Mouse (Mus musculus): ENCODE results near the gene Tor1aip2. TPM values are rescaled to one million over a fixed set of nuclear protein-coding genes. Genes with fewer than 3 reads are reported as not detected.
"Not testable (repeated sequence)": the region's sequence is repeated elsewhere in the genome, so short reads cannot be mapped to it uniquely, and the experiment has no call there.

Tor1aip2 gene
- polyA plus RNA-seq, 1 experiment from 2014 or later = 53.9 TPM

GRCm38 (mm10) chr1:156035930-156036737, 931 bp downstream of the Tor1aip2 start, which contains the start of gene Tor1aip1:
Tor1aip1 (minus strand) TSS chr1:156036480.
- Histone ChIP-seq H3K4me3 (ENCODE audit: low read depth, low read length) (peak within 1 kb of the TSS; percentile 93), H3K4me2 (ENCODE audit: low read depth, low read length) (peak within 1 kb of the TSS; percentile 63), H3K36me3 (ENCODE audit: control insufficient read depth, insufficient read depth) (peaks cover 21% of the 10 kb centered on the region), H3K27ac (ENCODE audit: low read length) (peak within 1 kb of the TSS; percentile 100), H3K27me3 (ENCODE audit: control insufficient read depth, insufficient read depth, low read depth, low read length) (no peaks in the 10 kb centered on the region), H3K4me1 (ENCODE audit: control insufficient read depth, low read depth, low read length) (peaks cover 28% of the 10 kb centered on the region), H3K9me3 (replicated peaks; ENCODE audit: control insufficient read depth, low read length) (no peaks in the 10 kb centered on the region), H3K9ac (ENCODE audit: low read depth, low read length) (peak within 1 kb of the TSS; percentile 99)
- ATAC-seq (ENCODE audit: low read depth) = peak; percentile 83
- WGBS (ENCODE audit: insufficient replicate concordance) = under 1% methylated on average over 59 of the region's 59 CpGs

DNA sequence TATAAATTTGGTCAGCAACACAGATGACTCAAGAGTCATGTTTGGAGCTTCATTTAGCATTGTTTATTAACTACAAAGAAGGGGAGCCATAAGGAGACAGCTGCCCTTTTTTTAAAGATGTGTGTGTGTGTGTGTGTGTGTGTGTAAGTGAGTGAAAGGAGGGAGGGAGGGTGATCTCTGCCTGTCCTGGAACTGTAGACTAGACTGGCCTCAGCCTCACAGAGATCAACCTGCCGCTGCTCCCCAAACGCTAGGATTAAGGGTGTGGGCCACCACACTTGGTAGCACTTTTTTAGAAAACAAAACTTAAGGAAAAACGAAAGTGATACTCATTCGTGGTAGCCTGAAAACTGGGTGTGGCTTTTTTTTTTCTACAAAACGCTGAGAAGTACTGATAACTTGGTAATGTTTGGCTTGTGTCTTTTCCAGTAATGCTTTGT, 2.0 kb downstream of the Tor1aip2 start:
- peak overlapping the region; percentile 99 for H3K27ac ChIP-seq (ENCODE audit: low read length)
- no peaks in the 10 kb centered on the region for H3K27me3 ChIP-seq (ENCODE audit: control insufficient read depth, insufficient read depth, low read depth, low read length)
- peaks cover 36% of the 10 kb centered on the region for H3K4me1 ChIP-seq (ENCODE audit: control insufficient read depth, low read depth, low read length)
- H3K9me3 ChIP-seq (replicated peaks; ENCODE audit: control insufficient read depth, low read length) = no peaks in the 10 kb centered on the region
- H3K36me3 ChIP-seq (ENCODE audit: control insufficient read depth, insufficient read depth) = peaks cover 17% of the 10 kb centered on the region
- WGBS (ENCODE audit: insufficient replicate concordance) = 2% methylated on average over 5 of the region's 5 CpGs
- peak overlapping the region; percentile 67 for H3K4me3 ChIP-seq (ENCODE audit: low read depth, low read length)
- H3K4me2 ChIP-seq (ENCODE audit: low read depth, low read length) = peak overlapping the region; percentile 63
- H3K9ac ChIP-seq (ENCODE audit: low read depth, low read length) = peak overlapping the region; percentile 80
- no peak for ATAC-seq (ENCODE audit: low read depth)

DNA sequence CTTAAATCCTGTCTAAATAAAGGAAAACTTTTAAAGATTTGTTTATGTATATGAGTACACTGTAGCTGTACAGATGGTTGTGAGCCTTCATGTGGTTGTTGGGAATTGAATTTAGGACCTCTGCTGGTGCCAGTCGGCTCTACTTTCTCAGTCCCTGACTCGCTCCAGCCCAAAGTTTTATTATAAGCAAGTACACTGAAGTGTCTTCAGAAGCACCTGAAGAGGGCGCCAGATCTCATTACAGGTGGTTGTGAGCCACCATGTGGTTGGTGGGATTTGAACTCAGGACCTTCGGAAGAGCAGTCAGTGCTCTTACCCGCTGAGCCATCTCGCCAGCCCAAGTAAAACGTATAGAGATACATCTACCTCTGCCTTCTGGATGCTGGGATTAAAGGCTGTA, 4.8 kb downstream of the Tor1aip2 start:
- Histone ChIP-seq H3K4me2 (ENCODE audit: low read depth, low read length) (peak overlapping the region; percentile 55; the same call in 1 of the 2 replicates), H3K27ac (ENCODE audit: low read length) (peak overlapping the region; percentile 53), H3K4me1 (ENCODE audit: control insufficient read depth, low read depth, low read length) (peaks cover 35% of the 10 kb centered on the region)
- not testable (repeated sequence) for H3K27me3 ChIP-seq (ENCODE audit: control insufficient read depth, insufficient read depth, low read depth, low read length); H3K36me3 ChIP-seq (ENCODE audit: control insufficient read depth, insufficient read depth); H3K4me3 ChIP-seq (ENCODE audit: low read depth, low read length); H3K9me3 ChIP-seq (replicated peaks; ENCODE audit: control insufficient read depth, low read length); ATAC-seq (ENCODE audit: low read depth); H3K9ac ChIP-seq (ENCODE audit: low read depth, low read length)
- WGBS (ENCODE audit: insufficient replicate concordance) = 61% methylated on average over 7 of the region's 7 CpGs

GRCm38 (mm10) chr1:156040731-156041401, 5.7 kb downstream of the Tor1aip2 start:
- WGBS (ENCODE audit: insufficient replicate concordance) = under 1% methylated on average over 22 of the region's 22 CpGs
- peaks cover 35% of the 10 kb centered on the region for H3K4me1 ChIP-seq (ENCODE audit: control insufficient read depth, low read depth, low read length)

GRCm38 (mm10) chr1:156041451-156042241, 6.4 kb downstream of the Tor1aip2 start:
- H3K27ac ChIP-seq (ENCODE audit: low read length) = peak overlapping the region; percentile 76
- no peaks in the 10 kb centered on the region for H3K9me3 ChIP-seq (replicated peaks; ENCODE audit: control insufficient read depth, low read length)
- peaks cover 35% of the 10 kb centered on the region for H3K4me1 ChIP-seq (ENCODE audit: control insufficient read depth, low read depth, low read length)
- peak overlapping the region; percentile 63 for H3K9ac ChIP-seq (ENCODE audit: low read depth, low read length)
- no peaks in the 10 kb centered on the region for H3K27me3 ChIP-seq (ENCODE audit: control insufficient read depth, insufficient read depth, low read depth, low read length)
- peaks cover 10% of the 10 kb centered on the region; the same call in 1 of the 2 replicates for H3K36me3 ChIP-seq (ENCODE audit: control insufficient read depth, insufficient read depth)
- 15% methylated on average over 7 of the region's 7 CpGs for WGBS (ENCODE audit: insufficient replicate concordance)
- peak overlapping the region; percentile 87 for H3K4me2 ChIP-seq (ENCODE audit: low read depth, low read length)
- ATAC-seq (ENCODE audit: low read depth) = 0 out of 2 replicates have a peak, but pooled peaks have one; percentile 14
- H3K4me3 ChIP-seq (ENCODE audit: low read depth, low read length) = peak overlapping the region; percentile 67

More at GRCm38 (mm10) chr1:156040731-156041401, 5.7 kb downstream of the Tor1aip2 start:
- peak; percentile 80 for ATAC-seq (ENCODE audit: low read depth)
- H3K9me3 ChIP-seq (replicated peaks; ENCODE audit: control insufficient read depth, low read length) = no peaks in the 10 kb centered on the region
- peaks cover 8% of the 10 kb centered on the region; the same call in 1 of the 2 replicates for H3K36me3 ChIP-seq (ENCODE audit: control insufficient read depth, insufficient read depth)
- peak overlapping the region; percentile 72 for H3K4me3 ChIP-seq (ENCODE audit: low read depth, low read length)
- H3K4me2 ChIP-seq (ENCODE audit: low read depth, low read length) = peak overlapping the region; percentile 55
- H3K9ac ChIP-seq (ENCODE audit: low read depth, low read length) = peak overlapping the region; percentile 74
- H3K27ac ChIP-seq (ENCODE audit: low read length) = peak overlapping the region; percentile 53
- no peaks in the 10 kb centered on the region for H3K27me3 ChIP-seq (ENCODE audit: control insufficient read depth, insufficient read depth, low read depth, low read length)

GRCm38 (mm10) chr1:156042481-156042880, 7.3 kb downstream of the Tor1aip2 start:
- Histone ChIP-seq H3K4me3 (ENCODE audit: low read depth, low read length) (peak overlapping the region; percentile 67), H3K36me3 (ENCODE audit: control insufficient read depth, insufficient read depth) (peaks cover 13% of the 10 kb centered on the region; the same call in 1 of the 2 replicates), H3K4me1 (ENCODE audit: control insufficient read depth, low read depth, low read length) (peaks cover 35% of the 10 kb centered on the region), H3K27ac (ENCODE audit: low read length) (peak overlapping the region; percentile 76), H3K9me3 (replicated peaks; ENCODE audit: control insufficient read depth, low read length) (no peaks in the 10 kb centered on the region), H3K9ac (ENCODE audit: low read depth, low read length) (peak overlapping the region; percentile 63), H3K27me3 (ENCODE audit: control insufficient read depth, insufficient read depth, low read depth, low read length) (no peaks in the 10 kb centered on the region), H3K4me2 (ENCODE audit: low read depth, low read length) (peak overlapping the region; percentile 87)
- 45% methylated on average over 5 of the region's 5 CpGs for WGBS (ENCODE audit: insufficient replicate concordance)
- ATAC-seq (ENCODE audit: low read depth) = no peak

- Histone ChIP-seq H3K4me1 (ENCODE audit: control insufficient read depth, low read depth, low read length) (peaks cover 35% of the 10 kb centered on the region), H3K36me3 (ENCODE audit: control insufficient read depth, insufficient read depth) (peaks cover 15% of the 10 kb centered on the region; the same call in 1 of the 2 replicates), H3K4me2 (ENCODE audit: low read depth, low read length) (peak overlapping the region; percentile 22), H3K9ac (ENCODE audit: low read depth, low read length) (no peak overlapping the region), H3K27me3 (ENCODE audit: control insufficient read depth, insufficient read depth, low read depth, low read length) (no peaks in the 10 kb centered on the region), H3K9me3 (replicated peaks; ENCODE audit: control insufficient read depth, low read length) (no peaks in the 10 kb centered on the region), H3K4me3 (ENCODE audit: low read depth, low read length) (no peak overlapping the region), H3K27ac (ENCODE audit: low read length) (no peak overlapping the region)
- WGBS (ENCODE audit: insufficient replicate concordance) = 16% methylated on average over 4 of the region's 4 CpGs
- no peak for ATAC-seq (ENCODE audit: low read depth)
Observed at GRCm38 (mm10) chr1:156043027-156043426, 7.8 kb downstream of the Tor1aip2 start.

DNA sequence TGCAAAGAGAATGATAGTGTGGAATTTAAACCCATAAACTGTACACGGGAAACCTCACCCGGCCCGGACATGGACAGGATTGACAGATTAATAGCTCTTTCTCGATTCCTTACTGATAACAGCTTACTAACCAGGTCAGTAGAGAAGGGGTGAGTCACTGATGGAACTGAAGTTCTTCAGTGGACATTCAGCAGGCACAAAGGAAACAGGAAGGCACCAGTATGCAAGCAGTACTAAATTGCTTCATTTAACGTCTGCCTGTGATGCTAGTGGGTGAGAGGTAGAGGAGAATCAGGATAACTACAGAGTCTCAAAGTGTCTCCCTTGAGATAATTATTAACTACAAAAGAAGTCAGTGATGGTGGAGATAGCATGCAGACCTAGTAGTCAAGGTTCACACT, 9.0 kb downstream of the Tor1aip2 start:
- no peak overlapping the region for H3K4me3 ChIP-seq (ENCODE audit: low read depth, low read length)
- ATAC-seq (ENCODE audit: low read depth) = no peak
- H3K9ac ChIP-seq (ENCODE audit: low read depth, low read length) = no peak overlapping the region
- peaks cover 22% of the 10 kb centered on the region; the same call in 1 of the 2 replicates for H3K36me3 ChIP-seq (ENCODE audit: control insufficient read depth, insufficient read depth)
- H3K27me3 ChIP-seq (ENCODE audit: control insufficient read depth, insufficient read depth, low read depth, low read length) = no peaks in the 10 kb centered on the region
- WGBS (ENCODE audit: insufficient replicate concordance) = 47% methylated on average over 5 of the region's 5 CpGs
- no peak overlapping the region for H3K4me2 ChIP-seq (ENCODE audit: low read depth, low read length)
- peaks cover 27% of the 10 kb centered on the region for H3K4me1 ChIP-seq (ENCODE audit: control insufficient read depth, low read depth, low read length)
- no peaks in the 10 kb centered on the region for H3K9me3 ChIP-seq (replicated peaks; ENCODE audit: control insufficient read depth, low read length)
- H3K27ac ChIP-seq (ENCODE audit: low read length) = no peak overlapping the region
